ENCODE assay signal across 22 mouse cellular contexts in genomic region chr12:119215225-119215624, GRCm38 (mm10). TPM values are rescaled to one million over a fixed set of nuclear protein-coding genes. Genes with fewer than 3 reads are reported as not detected.
"Had no signal": no experiment of that assay in that cellular context is flagged by ENCODE, and none has a peak within 500 bp of the region (broad histone marks: within the 10 kb centered on the region; RNA-seq: fewer than 3 reads in every experiment).

No protein-coding gene starts in this region.

- H3K4me2 ChIP-seq: heart, embryonic 12.5 days; hindbrain, embryonic 12.5 days; hindbrain, embryonic 14.5 days; kidney, embryonic 15.5 days; limb, embryonic 13.5 days; limb, embryonic 15.5 days; liver, embryonic 12.5 days had no signal

- DNase-seq: gastrocnemius, postnatal 25 days; heart, adult 18-20 months; heart, postnatal 10 days; heart, postnatal 4 days; kidney, adult 11 months; kidney, adult 2 months; kidney, adult 9 months; kidney, postnatal 14 days; kidney, postnatal 36 days; layer of hippocampus, adult 9-11 months; layer of hippocampus, postnatal 36 days; left cerebral cortex, postnatal 4 days had no signal

- H3K27me3 ChIP-seq: heart, embryonic 12.5 days; hindbrain, embryonic 12.5 days; kidney, embryonic 15.5 days; limb, embryonic 13.5 days; limb, embryonic 15.5 days; liver, embryonic 12.5 days had no signal

- H3K4me3 ChIP-seq: heart, embryonic 10.5 days; heart, embryonic 12.5 days; hindbrain, embryonic 10.5 days; hindbrain, embryonic 12.5 days; kidney, embryonic 15.5 days; limb, embryonic 13.5 days; limb, embryonic 15.5 days; liver, embryonic 12.5 days had no signal

- H3K36me3 ChIP-seq: heart, embryonic 10.5 days; heart, embryonic 12.5 days; hindbrain, embryonic 12.5 days; kidney, embryonic 15.5 days; limb, embryonic 13.5 days; limb, embryonic 15.5 days; liver, embryonic 12.5 days had no signal

RNA-seq across cellular contexts. Expression of gene Itgb8, which starts 23.4 kb away (rescaled TPM):
- total RNA-seq: granulocyte monocyte progenitor cell, adult 5-6 weeks had no signal
